Mouse (Mus musculus) urinary bladder, postnatal 25 days (tissue): ENCODE measurements around the gene 2810408A11Rik.
A peak's percentile ranks its signal among the peaks of the same experiment; 100 is the strongest.
"Not testable (repeated sequence)": the region's sequence is repeated elsewhere in the genome, so short reads cannot be mapped to it uniquely, and the experiment has no call there.

Source experiments
- DNase-seq: peaks from one replicate; pipeline ENCODE4 v3.0.0; 2022; ENCODE audit warnings: low spot score

2810408A11Rik gene

DNA sequence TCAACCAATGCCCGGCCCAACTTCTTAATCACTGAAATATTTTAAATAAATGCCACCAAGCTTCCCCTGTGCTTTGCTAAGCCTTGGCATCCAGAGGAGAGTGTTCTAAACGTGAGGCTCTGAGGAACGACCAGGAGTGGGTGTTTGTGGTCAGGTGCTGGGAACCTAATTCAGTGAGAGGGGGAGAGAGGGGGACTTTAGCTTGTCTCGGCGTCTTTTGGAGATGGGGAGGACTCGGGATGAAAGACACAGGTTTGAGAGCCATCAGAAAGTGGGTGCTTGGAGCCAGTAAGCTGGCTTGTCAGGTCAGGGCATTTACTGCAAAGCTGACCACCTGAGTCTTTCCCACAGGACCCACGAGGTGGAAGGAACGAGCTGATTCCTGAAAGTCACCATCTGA is 31.0 kb upstream of the 2810408A11Rik start:
- no peak for DNase-seq

DNA sequence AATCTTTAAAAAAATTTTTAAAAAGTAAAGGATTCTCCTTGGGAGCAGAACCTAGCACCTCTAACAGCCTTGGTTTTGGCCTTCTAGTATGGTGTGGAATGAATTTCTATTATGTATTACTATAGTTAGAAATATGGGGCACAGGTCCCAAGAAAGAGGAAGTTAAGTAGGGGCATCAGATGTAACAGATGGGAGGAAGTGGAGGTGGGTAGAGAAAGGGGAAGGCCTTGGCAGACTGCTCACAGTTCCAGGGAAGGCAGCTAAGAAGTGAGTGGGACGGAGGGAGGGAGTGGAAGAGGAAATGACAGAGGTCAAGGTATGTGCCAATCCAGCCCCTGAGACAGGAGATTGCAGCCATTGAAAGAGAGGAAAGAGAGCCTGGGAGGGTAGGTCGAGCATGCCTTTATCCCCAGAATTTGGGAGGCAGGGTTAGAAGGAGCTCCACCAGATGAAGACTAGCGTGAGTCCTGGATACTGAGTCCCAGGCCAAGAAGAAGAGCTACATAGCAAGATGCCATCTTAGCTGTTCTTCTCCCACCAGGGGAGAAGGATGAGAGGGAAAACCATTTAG is 30.3 kb upstream of the 2810408A11Rik start:
- no peak for DNase-seq

GRCm38 (mm10) chr11:69930176-69930575 is 29.4 kb upstream of the 2810408A11Rik start:
- DNase-seq = not testable (repeated sequence)

GRCm38 (mm10) chr11:69929712-69930111 is 28.9 kb upstream of the 2810408A11Rik start:
- DNase-seq = no peak

DNA sequence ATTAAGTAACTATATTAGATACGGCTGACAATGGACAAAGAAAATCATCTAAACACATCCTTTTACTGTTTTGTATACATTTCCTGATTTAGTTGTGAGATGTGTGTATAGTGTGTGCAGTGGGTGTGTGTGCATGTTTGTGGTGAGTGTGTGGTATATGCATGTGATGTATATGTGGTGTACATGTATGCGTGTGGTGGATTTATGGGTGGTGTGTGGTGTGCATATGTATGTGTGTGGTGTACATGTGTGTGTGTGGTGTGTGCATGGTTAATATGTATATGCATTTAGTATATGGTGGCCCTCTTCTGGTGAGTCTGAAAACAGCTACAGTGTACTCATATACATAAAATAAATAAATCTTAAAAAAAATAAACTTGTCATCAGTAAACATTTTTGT is 26.7 kb upstream of the 2810408A11Rik start:
- DNase-seq = no peak

- DNase-seq = no peak
These were observed 22.0 kb upstream of the 2810408A11Rik start for GRCm38 (mm10) chr11:69922796-69923195.

DNA sequence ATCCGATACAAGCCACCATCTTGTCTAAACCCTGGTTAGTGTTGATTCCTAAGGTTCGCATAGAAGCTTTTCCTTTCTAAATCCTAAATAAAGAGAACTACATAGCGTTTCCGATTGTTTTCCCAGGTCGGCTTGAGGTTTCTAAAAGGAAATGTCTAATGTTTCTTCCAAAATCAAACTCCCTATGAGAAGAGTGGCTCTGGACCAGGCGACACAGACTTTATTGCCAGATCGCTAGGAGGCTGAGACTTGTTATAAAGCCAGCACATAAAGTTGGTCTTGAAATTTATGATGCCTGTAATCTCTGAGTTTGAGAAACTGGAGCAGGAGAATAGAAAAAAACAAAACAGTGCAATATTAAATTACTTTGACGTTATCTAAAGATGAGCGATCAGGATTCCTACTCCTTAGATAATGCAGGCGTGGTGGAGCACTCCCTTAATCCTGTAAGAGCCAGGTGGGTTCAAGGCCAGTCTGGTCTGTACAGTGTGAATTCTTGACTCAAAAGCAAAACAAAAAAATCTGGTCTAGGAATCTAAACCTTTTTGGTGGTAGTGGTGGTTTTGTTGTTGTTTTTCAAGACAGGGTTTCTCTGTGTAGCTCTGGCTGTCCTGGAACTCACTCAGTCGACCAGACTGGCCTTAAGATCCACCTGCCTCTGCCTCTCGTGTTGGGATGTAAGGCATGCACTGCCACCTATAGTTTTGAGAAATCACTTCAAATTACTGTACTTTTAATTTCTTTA is 21.4 kb upstream of the 2810408A11Rik start:
- no peak for DNase-seq

GRCm38 (mm10) chr11:69921114-69922011 is 20.6 kb upstream of the 2810408A11Rik start, which contains the start of gene Eif5a:
Gene Eif5a (minus strand): TSS chr11:69921958.
- peak; percentile 100 for DNase-seq

- DNase-seq = peak; percentile 48
These were observed 19.7 kb upstream of the 2810408A11Rik start for GRCm38 (mm10) chr11:69920266-69921031.

GRCm38 (mm10) chr11:69919661-69920265 is 19.0 kb upstream of the 2810408A11Rik start:
- peak; percentile 72 for DNase-seq

- DNase-seq = no peak
These were observed 18.3 kb upstream of the 2810408A11Rik start for GRCm38 (mm10) chr11:69919053-69919452.

DNA sequence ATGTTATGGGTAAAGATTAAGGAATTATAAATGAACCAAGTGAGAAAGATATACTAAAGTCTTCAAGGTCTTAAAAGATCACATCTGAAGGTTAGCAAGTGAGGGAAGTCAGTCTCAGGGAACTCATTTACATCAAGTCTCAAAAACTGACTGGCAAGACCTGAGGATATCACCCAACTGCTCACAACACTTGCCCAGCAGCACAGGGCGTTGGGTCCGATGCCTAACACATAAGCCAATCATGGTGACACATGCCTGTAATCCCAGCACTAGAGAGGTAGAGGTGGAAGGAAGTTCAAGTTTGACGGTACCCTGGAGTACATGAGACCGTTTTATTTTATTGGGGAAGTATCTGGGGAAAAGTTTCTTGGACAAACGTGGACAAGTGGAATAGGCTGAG is 17.3 kb upstream of the 2810408A11Rik start:
- DNase-seq = no peak

- no peak for DNase-seq
These were observed 16.7 kb upstream of the 2810408A11Rik start for GRCm38 (mm10) chr11:69917379-69917948.

- not testable (repeated sequence) for DNase-seq
These were observed 16.0 kb upstream of the 2810408A11Rik start for GRCm38 (mm10) chr11:69916652-69917378.

- DNase-seq = no peak
These were observed 15.2 kb upstream of the 2810408A11Rik start for GRCm38 (mm10) chr11:69915667-69916627.

GRCm38 (mm10) chr11:69914917-69915430 is 14.2 kb upstream of the 2810408A11Rik start:
- no peak for DNase-seq

DNA sequence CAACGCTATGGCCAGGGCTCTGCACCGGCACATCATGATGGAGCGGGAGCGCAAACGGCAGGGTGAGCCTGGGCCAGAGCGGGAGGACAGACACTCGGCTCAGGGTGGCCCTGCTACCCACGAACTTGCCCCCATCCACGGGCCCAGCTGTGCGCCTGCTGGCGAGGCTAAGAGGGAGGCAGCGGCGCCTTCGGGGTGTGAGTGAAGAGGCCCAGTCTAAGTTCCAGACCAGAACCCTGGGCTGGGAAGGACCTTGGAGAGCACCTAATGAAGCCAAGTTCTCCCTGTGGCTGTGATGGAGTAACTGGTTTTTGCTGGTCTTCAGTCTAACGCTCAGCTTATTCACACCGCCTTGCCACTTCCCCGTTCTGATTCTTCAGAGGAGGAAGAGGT is 13.6 kb upstream of the 2810408A11Rik start:
- DNase-seq = no peak

GRCm38 (mm10) chr11:69913554-69914371 is 13.0 kb upstream of the 2810408A11Rik start, which contains the start of gene Gps2:
Gene Gps2 (plus strand): TSS chr11:69913888.
- peak; percentile 89 for DNase-seq
